Mouse (Mus musculus): ENCODE measurements at regions not wholly inside any gene's neighbourhood (a gene's known extent, or its start where the extent isn't known, plus 50 kb on each side); places are given as distances from the start of the nearest gene placed in this dataset.

DNA sequence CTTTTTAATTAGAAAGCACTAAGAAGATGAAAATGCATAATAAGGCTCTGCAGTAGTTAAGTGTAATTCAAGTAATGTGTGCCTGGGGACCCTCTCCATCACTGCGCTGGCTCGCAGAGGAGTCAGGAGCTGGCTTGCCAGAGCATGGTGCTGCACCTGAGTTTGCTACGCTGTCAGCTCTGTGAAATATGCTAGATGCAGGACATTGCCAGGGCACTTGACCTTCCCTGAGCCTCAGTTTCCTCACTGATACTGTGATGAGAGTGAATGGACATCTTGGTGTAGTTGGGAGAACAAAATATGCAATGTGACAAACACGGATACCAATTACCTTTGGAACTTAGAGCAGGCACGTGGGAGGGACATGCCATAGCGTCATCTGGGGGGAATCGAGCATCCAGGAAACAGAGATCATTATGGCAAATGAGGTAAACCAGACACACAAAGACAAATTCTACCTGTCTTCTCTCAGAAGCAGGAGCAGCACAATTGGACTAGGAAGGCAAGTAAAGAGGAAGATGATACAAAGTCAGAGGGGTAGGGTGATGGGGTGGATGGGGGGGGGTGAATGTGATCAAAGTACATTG, 133.6 kb upstream of the Slco3a1 start:
- DNase-seq (ENCODE audit: low spot score): no peak

DNA sequence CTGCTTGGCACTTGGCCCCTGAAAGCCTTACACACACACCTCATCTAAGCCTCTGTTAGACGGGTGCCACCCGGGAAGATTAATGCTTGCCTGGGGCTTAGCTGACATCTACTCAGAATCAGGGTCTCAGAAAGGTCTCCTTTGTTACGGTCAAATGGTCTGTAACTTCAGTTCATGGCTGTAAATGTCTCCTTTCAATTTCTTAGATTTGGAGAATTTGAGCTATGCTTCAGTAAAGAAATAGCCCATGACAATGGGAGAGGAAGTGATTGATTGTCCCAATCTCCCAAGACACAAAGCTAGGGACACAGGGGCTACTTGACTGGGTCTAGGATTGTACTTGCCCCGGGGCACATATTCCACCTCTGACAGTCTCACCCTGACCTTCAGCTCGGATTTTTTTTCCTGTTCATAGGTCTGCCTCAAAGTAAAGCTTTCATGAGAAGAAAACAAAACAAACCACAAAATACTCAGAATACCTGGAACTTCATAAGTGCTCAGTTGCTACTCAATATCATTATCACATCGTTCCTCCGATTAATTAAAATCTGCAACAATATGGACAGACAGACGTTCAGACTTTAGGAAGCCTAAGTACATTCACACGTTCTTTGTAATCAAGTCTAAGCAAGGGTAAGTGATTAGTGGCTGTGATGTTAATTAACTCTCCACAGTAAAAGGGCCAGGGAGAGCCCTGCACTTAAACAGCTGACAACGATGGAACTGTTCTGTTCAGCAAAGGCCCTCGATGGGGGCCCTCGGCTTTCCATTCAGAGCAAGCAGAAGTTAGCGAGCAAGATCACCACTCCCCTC, 132.9 kb upstream of the Slco3a1 start:
- DNase-seq (ENCODE audit: low spot score): peak; percentile 34

- DNase-seq (ENCODE audit: low spot score): no peak
These were observed 129.4 kb upstream of the Slco3a1 start for GRCm38 (mm10) chr7:74683979-74684378.

DNA sequence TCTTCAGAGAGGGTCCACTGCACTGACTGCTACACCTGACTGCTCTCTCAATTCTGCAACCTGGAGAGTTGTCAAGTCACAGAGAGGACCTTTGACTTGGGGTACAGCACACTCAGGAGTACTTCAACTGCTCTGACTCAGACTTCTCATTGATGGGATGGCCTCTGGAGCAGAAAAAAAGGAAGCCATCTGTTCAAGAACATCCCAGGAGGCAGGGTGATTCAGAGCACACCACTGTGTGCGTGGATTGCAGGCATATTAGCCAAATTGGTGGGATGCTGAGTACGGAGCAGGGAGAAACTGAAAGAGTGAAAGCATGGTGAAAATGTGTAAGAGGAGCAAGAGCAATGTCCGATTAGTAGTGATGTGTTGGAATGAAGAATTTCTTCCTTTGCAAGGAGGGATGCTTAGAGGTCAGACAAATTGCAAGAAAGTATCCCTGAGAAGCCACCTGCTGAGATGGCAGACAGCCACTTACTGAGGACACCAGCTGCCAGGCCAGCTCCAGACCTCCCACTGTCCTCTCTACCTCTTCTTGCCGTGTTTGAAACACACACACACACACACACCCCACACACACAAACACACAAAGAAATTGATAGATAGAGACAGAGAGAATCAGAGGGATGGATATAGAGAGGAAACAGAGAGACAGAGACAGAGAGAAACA, 119.2 kb upstream of the Slco3a1 start:
- no peak for DNase-seq (ENCODE audit: low spot score)

DNA sequence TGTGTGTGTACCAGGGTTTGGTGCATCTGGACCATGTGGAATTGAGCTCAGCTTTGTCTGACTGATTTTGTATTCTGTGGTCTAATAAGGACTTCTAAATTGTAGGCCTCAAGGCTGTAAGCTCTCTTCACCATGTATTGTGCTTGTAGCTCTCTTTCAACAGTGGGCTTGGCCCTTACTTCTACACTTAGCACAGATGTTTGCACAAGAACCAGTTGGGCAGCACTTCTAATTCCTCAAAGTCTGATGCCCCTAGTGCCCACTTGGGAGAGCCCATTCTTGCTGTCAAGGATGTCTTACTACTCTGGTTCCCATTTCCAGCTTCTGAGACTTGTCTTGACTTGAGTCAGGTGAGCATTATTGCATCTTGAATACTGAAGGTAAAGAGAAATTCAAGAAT, 114.5 kb upstream of the Slco3a1 start:
- no peak for DNase-seq (ENCODE audit: low spot score)

GRCm38 (mm10) chr7:74667106-74667505, 112.5 kb upstream of the Slco3a1 start:
- DNase-seq (ENCODE audit: low spot score): no peak

- DNase-seq (ENCODE audit: low spot score): no peak
These were observed 109.2 kb upstream of the Slco3a1 start for GRCm38 (mm10) chr7:74663820-74664219.

GRCm38 (mm10) chr7:74647310-74647709, 92.7 kb upstream of the Slco3a1 start:
- DNase-seq (ENCODE audit: low spot score): no peak

DNA sequence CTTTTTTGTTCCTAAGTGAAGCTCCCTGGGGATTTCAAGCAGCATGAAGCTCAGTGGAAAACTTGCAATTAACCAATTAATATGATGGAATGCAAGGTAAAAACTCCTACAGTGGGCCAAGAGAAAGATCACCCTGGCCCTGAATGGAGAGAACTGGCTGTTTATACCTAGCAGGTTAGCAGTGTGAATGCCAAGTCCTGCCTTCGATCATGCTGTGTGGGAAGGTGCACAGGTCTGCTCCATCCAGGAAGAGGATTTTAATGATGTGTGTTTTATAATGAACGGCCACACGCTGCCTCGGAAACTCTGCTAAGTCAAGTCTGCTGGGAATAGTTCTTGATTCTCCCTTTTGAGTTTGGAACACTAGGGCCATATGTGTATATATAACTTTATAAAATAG, 85.6 kb upstream of the Slco3a1 start:
- DNase-seq (ENCODE audit: low spot score): no peak

GRCm38 (mm10) chr7:74632217-74632616, 77.6 kb upstream of the Slco3a1 start:
- DNase-seq (ENCODE audit: low spot score): no peak

DNA sequence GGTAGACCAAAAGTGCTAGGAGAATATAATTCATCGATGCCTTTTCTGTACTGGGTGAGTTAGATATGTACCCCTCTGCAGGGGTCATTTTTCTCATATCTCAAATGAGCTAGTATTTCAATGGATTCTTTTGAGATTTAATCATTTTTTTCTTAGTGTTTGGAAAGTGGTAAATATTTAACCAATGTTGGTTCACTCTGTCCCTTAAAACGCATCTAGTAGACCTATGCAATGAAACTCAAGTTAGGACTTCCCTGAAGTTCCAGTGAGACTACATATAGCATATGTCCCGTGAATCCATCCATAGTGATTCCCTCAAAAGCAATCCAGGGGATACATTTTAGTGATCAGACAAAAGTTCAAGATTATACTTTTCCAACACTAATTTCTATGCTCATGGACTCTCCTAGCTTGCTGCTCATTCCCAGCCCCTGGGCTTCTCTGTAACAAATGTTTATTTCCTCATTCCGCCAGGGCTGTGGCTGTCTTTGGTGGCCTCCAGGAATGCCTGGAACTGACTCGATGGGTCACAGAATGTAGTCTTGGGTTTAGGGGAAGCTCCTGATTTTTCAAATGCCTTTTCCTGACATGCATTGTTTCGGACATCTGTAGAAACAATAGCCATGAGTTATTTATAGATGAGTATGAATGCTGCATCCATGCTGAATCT, 74.4 kb upstream of the Slco3a1 start:
- no peak for DNase-seq (ENCODE audit: low spot score)

All from embryo, embryonic 10.5 days (tissue).